Mouse (Mus musculus) MEL (cell line): ENCODE data around the gene Hipk3. TPM values are rescaled to one million over a fixed set of nuclear protein-coding genes. Genes with fewer than 3 reads are reported as not detected.

Experiments used
- DNase-seq: peaks from one replicate; pipeline ENCODE4 v3.0.0; 2011; ENCODE audit warnings: low read depth, low spot score
- H3K27ac ChIP-seq: 2 replicates; pipeline ENCODE4 v1.5.1; 2012; ENCODE audit warnings: low read depth, mild to moderate bottlenecking, control low read depth, low read length, moderate library complexity; ENCODE audit not compliant: control insufficient read depth
- H3K27me3 ChIP-seq, 2 experiments: fragments of 150-350 bp in 1 of 2; sonication (generic) in 1 of 2; 2 replicates each; pipeline ENCODE4 v1.6.1; 2012; ENCODE audit warnings: low read length in 2 of 2, mild to moderate bottlenecking in 2 of 2, improper control_type of control experiment in 1 of 2, moderate library complexity in 1 of 2; ENCODE audit not compliant: insufficient read depth in 2 of 2, control insufficient read depth in 1 of 2
- H3K36me3 ChIP-seq, 2 experiments: 2 replicates each; pipeline ENCODE4 v1.6.1; 2012 to 2014; ENCODE audit warnings: low read length in 2 of 2, improper control_type of control experiment in 1 of 2, inconsistent platforms in 1 of 2, mild to moderate bottlenecking in 1 of 2; ENCODE audit not compliant: insufficient read depth in 2 of 2, control insufficient read depth in 1 of 2
- H3K4me1 ChIP-seq, 2 experiments: fragments of 150-350 bp in 1 of 2; sonication (generic) in 1 of 2; 2 replicates each; pipeline ENCODE4 v1.6.1; 2012; ENCODE audit warnings: low read length in 2 of 2, improper control_type of control experiment in 1 of 2, mild to moderate bottlenecking in 1 of 2; ENCODE audit not compliant: insufficient read depth in 2 of 2, control insufficient read depth in 1 of 2
- H3K4me3 ChIP-seq, 2 experiments: fragments of 150-350 bp in 1 of 2; sonication (generic) in 1 of 2; 2 replicates each; pipeline ENCODE4 v1.5.1; 2012; ENCODE audit warnings: low read depth in 2 of 2, low read length in 2 of 2, mild to moderate bottlenecking in 2 of 2, moderate library complexity in 2 of 2, control low read depth in 1 of 2, improper control_type of control experiment in 1 of 2; ENCODE audit not compliant: control insufficient read depth in 1 of 2, insufficient read depth in 1 of 2
- H3K79me2 ChIP-seq: 2 replicates; pipeline ENCODE4 v1.6.1; 2012; ENCODE audit warnings: mild to moderate bottlenecking, low read length, moderate library complexity; ENCODE audit not compliant: control insufficient read depth, poor library complexity, insufficient read depth
- H3K9ac ChIP-seq: 2 replicates; pipeline ENCODE4 v1.6.1; 2012; ENCODE audit warnings: low read depth, mild to moderate bottlenecking, control low read depth, low read length, moderate library complexity; ENCODE audit not compliant: control insufficient read depth, poor library complexity, severe bottlenecking
- H3K9me3 ChIP-seq: fragments of 150-350 bp; sonication (generic); replicated peaks from 2 replicates; pipeline ENCODE4 v1.6.1; 2012; ENCODE audit warnings: mild to moderate bottlenecking, low read length, improper control_type of control experiment, moderate library complexity; ENCODE audit not compliant: insufficient read depth
- CHD2 ChIP-seq: IDR thresholded peaks from 2 replicates; pipeline ENCODE4 v1.6.1; 2011; ENCODE audit warnings: low read length, improper control_type of control experiment
- ELF1 ChIP-seq: IDR thresholded peaks from 2 replicates; pipeline ENCODE4 v1.6.1; 2014; ENCODE audit warnings: low read depth, mild to moderate bottlenecking, inconsistent platforms, low read length, improper control_type of control experiment, moderate library complexity
- GABPA ChIP-seq: IDR thresholded peaks from 2 replicates; pipeline ENCODE4 v1.6.1; 2012; ENCODE audit warnings: low read depth, mild to moderate bottlenecking, inconsistent platforms, low read length, improper control_type of control experiment, moderate library complexity
- GATA1 ChIP-seq: IDR thresholded peaks from 2 replicates; pipeline ENCODE4 v1.6.1; 2011; ENCODE audit warnings: low read depth, low read length, improper control_type of control experiment
- HCFC1 ChIP-seq: IDR thresholded peaks from 2 replicates; pipeline ENCODE4 v1.6.1; 2012; ENCODE audit warnings: low read depth, mild to moderate bottlenecking, inconsistent platforms, low read length, improper control_type of control experiment, moderate library complexity
- KAT2A ChIP-seq: conservative IDR thresholded peaks from 2 replicates; pipeline ENCODE4 v1.6.1; 2012; ENCODE audit warnings: low read depth, low read length, improper control_type of control experiment, inconsistent platforms
- MAFK ChIP-seq: IDR thresholded peaks from 2 replicates; pipeline ENCODE4 v1.6.1; 2011; ENCODE audit warnings: low read depth, mild to moderate bottlenecking, low read length, improper control_type of control experiment, borderline replicate concordance
- MXI1 ChIP-seq: IDR thresholded peaks from 2 replicates; pipeline ENCODE4 v1.6.1; 2011; ENCODE audit warnings: mild to moderate bottlenecking, low read depth, low read length, improper control_type of control experiment
- RAD21 ChIP-seq: IDR thresholded peaks from 2 replicates; pipeline ENCODE4 v1.6.1; 2011; ENCODE audit warnings: mild to moderate bottlenecking, low read depth, low read length, improper control_type of control experiment
- TCF12 ChIP-seq: IDR thresholded peaks from 2 replicates; pipeline ENCODE4 v1.6.1; 2014; ENCODE audit warnings: low read depth, mild to moderate bottlenecking, inconsistent platforms, low read length, improper control_type of control experiment, moderate library complexity
- USF1 ChIP-seq: IDR thresholded peaks from 2 replicates; pipeline ENCODE4 v1.6.1; 2014; ENCODE audit warnings: low read depth, mild to moderate bottlenecking, inconsistent platforms, low read length, improper control_type of control experiment, moderate library complexity
- USF2 ChIP-seq, 2 experiments: IDR thresholded peaks; 2 replicates each; pipeline ENCODE4 v1.6.1; 2011 to 2012; ENCODE audit warnings: improper control_type of control experiment in 2 of 2, low read length in 2 of 2, borderline replicate concordance in 1 of 2, inconsistent platforms in 1 of 2, low read depth in 1 of 2, mild to moderate bottlenecking in 1 of 2; ENCODE audit not compliant: insufficient read depth in 1 of 2
- ZC3H11A ChIP-seq: IDR thresholded peaks from 2 replicates; pipeline ENCODE4 v1.6.1; 2012; ENCODE audit warnings: low read depth, mild to moderate bottlenecking, inconsistent platforms, low read length, improper control_type of control experiment
- ZKSCAN1 ChIP-seq: IDR thresholded peaks from 2 replicates; pipeline ENCODE4 v1.6.1; 2012; ENCODE audit warnings: low read depth, mild to moderate bottlenecking, inconsistent platforms, low read length, improper control_type of control experiment, moderate library complexity
- ZMIZ1 ChIP-seq: IDR thresholded peaks from 2 replicates; pipeline ENCODE4 v1.6.1; 2012; ENCODE audit warnings: low read depth, mild to moderate bottlenecking, inconsistent platforms, low read length, improper control_type of control experiment, moderate library complexity
- polyA plus RNA-seq, 2 experiments: library from polyadenylated mRNA; stranded (reverse) in 1 of 2; unstranded in 1 of 2; fragments of >175 nt in 1 of 2; fragments of >200 nt in 1 of 2; gene quantifications; 2 replicates each; pipeline versions ENCODE4 v1.2.1 to v1.2.4; 2012; ENCODE audit warnings: low replicate concordance in 2 of 2, low read depth in 1 of 2; ENCODE audit not compliant: insufficient read length in 2 of 2, insufficient read depth in 1 of 2, missing spikeins in 1 of 2
- total RNA-seq: library from RNA; depleted of rRNA; stranded (reverse); fragments of 300-350 nt; gene quantifications from 2 replicates; pipeline ENCODE4 v1.2.3, GENCODE M21; 2012

Gene Hipk3
- total and polyA plus RNA-seq, 3 experiments = 11.9 to 19.4 (median 17.0) TPM

DNA sequence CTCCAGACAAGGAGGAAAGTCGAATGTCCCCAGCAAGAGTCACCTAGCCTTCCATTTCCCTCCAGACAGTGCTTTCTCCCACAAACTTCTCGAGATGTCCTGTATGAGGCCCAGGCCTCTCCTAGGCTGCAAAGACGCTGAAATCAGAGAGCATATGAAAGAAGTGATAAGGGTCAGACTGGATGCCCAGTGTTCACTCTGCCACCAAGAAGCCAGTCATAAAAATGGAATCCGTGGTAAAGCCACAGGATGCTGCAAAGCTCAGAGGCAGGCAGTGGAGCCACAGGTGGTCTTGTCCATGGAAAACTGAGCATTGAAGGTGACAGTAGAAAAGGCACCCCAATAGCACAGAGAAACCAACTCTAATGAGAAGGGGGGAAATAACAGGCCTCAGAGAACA, 86.3 kb downstream of the Hipk3 start:
- Histone ChIP-seq H3K4me3 (no peak overlapping the region), H3K79me2 (no peaks in the 10 kb centered on the region), H3K4me1 (no peaks in the 10 kb centered on the region), H3K36me3 (no peaks in the 10 kb centered on the region), H3K27me3 (peaks cover 9% of the 10 kb centered on the region in 2 experiments; a peak in 3 of 4 replicates), H3K9ac (no peak overlapping the region), H3K9me3 (no peaks in the 10 kb centered on the region), H3K27ac (no peak overlapping the region)
- DNase-seq = no peak
- TF ChIP-seq ZMIZ1 = no peak

DNA sequence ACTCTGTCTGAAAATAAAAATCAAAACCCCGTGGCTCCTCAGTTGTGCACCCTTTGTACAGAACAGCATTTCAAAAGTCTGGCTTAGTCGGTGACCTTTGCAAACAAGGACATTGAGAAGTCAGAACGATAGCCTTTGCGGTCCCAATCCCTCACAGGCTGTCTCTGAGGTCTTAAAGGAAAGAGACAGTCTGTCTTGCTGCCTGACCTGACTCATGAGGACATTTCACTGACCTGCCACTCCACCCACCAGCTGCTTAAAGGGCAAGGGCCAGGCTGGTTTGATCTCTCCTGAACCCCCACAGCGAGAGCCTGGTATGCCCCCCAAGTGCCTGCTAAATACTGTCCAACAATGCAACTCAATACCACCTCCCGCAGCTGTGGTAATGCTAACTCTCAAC, 90.2 kb downstream of the Hipk3 start:
- H3K4me3 ChIP-seq = no peak overlapping the region
- H3K9ac ChIP-seq = no peak overlapping the region
- no peaks in the 10 kb centered on the region for H3K79me2 ChIP-seq
- H3K9me3 ChIP-seq = no peaks in the 10 kb centered on the region
- H3K36me3 ChIP-seq = no peaks in the 10 kb centered on the region
- DNase-seq = no peak
- H3K27ac ChIP-seq = no peak overlapping the region
- peaks cover 7 to 13% of the 10 kb centered on the region in 2 experiments; a peak in 3 of 4 replicates for H3K27me3 ChIP-seq
- H3K4me1 ChIP-seq = no peaks in the 10 kb centered on the region
- TF ChIP-seq GATA1 (no peak), MXI1 (no peak), GABPA (no peak), ZC3H11A (no peak), USF2 (IDR thresholded peaks at IDR 0.05; ENCODE audit: borderline replicate concordance in 1 of 2, insufficient read depth in 1 of 2, low read depth in 1 of 2, low read length in 2 of 2) (no peak), KAT2A (no peak), TCF12 (no peak), ELF1 (no peak), USF1 (no peak), HCFC1 (no peak), MAFK (no peak), RAD21 (no peak), CHD2 (no peak)

DNA sequence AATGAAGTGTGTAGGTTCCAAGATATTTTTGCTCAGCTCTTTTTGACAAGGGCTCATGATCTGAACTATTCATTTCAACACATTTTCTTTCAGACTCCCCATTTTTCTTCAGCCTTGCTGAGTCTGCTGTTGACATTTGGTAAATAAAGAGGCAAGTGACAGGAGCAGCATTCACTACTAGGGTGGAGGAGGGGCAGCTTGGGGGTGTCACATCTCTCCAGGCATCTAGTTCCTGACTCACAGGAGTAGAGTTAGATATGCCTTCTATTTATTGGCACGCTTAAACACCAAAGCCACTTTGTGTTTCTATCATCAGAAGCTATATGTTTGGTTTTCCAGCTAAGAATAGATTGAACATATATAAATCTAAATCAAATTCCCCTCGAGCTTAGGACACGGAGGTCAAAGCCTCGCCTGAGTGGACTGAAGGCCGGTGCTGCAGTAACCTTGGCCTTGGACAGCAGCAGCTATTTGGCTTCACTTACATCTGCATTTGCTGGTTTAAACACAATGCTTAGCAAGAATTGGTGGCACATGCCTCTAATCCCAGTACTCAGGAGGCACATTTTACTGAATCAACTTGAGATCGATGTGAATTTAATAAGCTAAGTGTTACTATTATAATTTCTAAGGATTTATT, 95.5 kb downstream of the Hipk3 start:
- no peaks in the 10 kb centered on the region for H3K79me2 ChIP-seq
- H3K9ac ChIP-seq = no peak overlapping the region

More for the DNA sequence above, 95.5 kb downstream of the Hipk3 start:
- H3K27ac ChIP-seq = no peak overlapping the region
- no peak overlapping the region for H3K4me3 ChIP-seq
- H3K4me1 ChIP-seq = no peaks in the 10 kb centered on the region
- no peaks in the 10 kb centered on the region for H3K9me3 ChIP-seq
- DNase-seq = no peak
- no peaks in the 10 kb centered on the region for H3K36me3 ChIP-seq
- H3K27me3 ChIP-seq = peaks cover 3 to 9% of the 10 kb centered on the region in 2 experiments; a peak in 3 of 4 replicates
- no peak for TF ChIP-seq ZC3H11A
- no peak for TF ChIP-seq ZKSCAN1
